Mouse (Mus musculus): ENCODE measurements at regions not wholly inside any gene's neighbourhood (a gene's known extent, or its start where the extent isn't known, plus 50 kb on each side); places are given as distances from the start of the nearest gene placed in this dataset.

DNA sequence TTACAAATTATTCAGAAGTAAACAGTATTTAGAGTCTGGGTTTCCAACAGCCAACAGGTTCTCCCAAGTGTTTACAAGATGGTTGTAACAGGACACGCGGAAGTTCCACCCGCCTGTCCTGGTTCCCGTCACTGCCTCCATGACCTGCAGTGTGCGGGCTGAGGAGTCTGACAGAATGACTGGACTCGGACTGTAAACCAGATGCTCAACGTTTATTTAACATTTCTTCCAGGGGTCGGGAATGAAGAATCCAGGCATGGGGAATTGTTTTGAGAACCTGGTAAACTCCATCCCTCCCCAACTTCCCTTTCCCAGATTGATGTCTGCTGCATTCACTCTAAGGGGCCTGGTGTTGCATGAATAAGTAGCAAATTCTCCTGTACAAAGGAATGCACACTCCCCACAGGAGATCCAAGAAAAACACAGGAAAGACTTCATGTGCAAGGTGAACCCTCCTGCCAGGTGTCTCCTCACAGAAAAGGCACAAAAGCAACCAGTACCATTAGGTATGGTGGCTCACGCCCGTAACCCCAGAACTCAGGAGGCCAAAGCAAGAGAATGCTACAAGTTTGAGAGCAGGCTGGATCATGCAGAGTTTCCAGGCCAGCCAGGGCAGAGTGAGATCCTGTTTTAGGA, 151.1 kb upstream of the Irf2bp2 start:
- no peak for DNase-seq (ENCODE audit: low spot score)

DNA sequence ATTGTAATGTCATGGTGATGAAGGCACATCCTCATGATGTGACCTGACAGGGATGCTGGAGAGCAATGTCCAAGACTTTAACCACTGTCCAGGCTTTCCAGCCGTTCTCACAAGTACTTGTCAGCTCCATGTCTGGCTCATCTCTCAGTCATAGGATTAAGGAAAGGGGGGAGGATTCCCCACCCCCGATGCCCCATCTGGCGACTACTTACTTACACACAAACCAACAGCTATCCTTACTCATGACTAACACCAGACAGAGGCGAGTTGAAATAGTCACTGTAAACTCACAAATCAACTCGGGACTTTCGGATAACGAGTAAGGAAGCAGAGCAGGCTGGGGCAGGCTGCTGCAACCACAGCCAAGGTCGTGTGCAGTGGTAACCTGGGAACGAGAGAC, 149.5 kb upstream of the Irf2bp2 start:
- no peak for DNase-seq (ENCODE audit: low spot score)

DNA sequence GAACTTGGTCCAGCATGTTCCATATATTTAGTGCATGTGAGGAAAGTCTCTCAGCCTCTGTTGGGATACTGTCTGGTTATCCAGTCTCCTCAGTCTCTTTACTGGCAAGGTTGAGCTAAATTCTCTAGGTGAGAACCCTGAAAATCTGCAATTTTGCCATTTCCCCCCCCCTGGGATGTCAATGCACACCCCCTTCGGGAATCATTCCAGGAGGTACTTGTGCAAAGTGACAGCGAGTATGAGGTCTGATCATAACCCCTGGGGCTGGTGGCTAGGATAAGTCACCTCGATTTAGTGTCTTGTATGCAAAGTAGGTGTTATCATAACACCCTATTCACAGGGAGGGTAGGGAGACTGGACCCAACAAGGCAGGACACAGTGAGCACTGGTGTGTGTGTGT, 148.3 kb upstream of the Irf2bp2 start:
- no peak for DNase-seq (ENCODE audit: low spot score)

DNA sequence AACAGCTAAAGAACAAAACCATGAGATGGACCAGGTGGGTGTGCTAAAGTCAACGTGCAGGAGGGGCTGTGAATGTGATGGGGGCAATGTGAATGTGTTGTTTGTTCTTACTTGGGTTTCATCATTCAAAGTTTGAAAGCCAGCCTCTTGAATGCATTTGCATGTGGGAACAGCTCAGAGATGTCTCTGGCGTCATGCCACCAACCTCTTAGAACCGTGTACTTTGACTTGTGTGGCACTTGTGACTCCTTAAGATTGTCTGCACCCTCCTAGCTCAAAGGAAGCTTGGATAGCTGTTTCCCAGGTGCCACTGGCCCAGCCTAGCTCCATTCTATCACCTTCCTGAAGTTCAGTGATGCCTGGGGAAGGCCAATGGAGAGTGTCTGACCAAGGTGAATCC, 147.2 kb upstream of the Irf2bp2 start:
- DNase-seq (ENCODE audit: low spot score) = no peak

DNA sequence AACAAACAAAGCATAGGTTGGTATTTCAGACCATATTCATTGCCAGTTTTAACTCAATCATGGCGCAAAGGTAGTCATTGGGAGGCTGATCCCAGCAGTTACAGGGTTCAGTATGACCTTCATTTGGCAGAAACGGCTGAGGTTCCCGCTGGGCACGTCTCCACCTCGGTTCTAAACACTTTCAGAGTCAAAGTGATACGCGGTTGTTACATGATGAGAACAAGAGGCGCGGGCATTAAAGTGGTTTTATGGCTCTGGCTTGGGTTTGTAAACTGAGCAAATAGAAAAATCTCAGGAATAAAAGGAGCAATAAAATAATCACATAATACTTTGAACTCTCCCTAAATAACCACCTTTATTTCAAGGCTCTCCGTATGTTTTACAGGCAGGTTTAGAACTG, 146.0 kb upstream of the Irf2bp2 start:
- DNase-seq (ENCODE audit: low spot score) = no peak

DNA sequence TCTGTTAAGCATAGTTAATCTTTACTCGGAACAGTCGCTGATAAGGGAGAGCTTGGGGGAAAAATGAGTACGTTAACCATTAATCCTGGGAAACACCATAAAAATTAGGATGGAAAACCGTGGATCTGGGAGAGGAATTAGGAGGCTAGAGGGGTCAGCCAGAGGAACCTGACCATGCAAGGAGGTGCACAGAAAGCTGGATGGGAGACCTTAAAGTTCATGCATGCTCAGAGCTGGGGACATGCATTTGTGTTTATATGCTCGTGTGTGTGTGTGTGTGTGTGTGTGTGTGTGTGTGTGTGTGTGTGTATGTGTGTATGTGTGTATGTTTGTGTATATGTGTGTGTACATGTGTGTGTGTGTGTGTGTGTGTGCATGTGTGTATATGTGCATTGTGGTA, 143.2 kb upstream of the Irf2bp2 start:
- no peak for DNase-seq (ENCODE audit: low spot score)

DNA sequence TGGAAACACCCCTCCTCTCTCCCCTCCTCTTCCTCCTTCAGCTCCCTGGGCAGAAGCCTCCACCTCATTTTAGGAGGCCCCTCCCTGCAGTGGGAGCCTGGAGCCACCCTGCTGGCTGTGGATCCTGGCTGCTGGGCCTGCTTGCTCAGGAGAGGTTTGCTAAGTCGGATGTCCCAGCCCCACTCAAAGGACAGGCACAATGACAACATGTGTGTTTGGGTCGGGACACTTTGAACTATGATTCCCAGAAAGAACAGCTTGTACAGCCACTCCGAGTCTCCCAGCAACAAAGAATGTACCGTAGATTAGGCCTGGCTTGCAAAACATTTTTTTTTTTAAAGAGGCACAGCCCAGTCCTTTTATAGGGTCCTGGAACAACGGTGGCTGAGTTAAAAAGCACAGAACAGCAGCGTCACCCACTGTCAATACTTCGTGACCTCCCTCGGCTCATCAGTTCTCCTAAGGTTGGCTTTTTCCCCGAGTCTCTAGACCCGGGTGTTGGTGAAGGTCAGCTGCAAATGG, 142.7 kb upstream of the Irf2bp2 start:
- peak; percentile 81 for DNase-seq (ENCODE audit: low spot score)

DNA sequence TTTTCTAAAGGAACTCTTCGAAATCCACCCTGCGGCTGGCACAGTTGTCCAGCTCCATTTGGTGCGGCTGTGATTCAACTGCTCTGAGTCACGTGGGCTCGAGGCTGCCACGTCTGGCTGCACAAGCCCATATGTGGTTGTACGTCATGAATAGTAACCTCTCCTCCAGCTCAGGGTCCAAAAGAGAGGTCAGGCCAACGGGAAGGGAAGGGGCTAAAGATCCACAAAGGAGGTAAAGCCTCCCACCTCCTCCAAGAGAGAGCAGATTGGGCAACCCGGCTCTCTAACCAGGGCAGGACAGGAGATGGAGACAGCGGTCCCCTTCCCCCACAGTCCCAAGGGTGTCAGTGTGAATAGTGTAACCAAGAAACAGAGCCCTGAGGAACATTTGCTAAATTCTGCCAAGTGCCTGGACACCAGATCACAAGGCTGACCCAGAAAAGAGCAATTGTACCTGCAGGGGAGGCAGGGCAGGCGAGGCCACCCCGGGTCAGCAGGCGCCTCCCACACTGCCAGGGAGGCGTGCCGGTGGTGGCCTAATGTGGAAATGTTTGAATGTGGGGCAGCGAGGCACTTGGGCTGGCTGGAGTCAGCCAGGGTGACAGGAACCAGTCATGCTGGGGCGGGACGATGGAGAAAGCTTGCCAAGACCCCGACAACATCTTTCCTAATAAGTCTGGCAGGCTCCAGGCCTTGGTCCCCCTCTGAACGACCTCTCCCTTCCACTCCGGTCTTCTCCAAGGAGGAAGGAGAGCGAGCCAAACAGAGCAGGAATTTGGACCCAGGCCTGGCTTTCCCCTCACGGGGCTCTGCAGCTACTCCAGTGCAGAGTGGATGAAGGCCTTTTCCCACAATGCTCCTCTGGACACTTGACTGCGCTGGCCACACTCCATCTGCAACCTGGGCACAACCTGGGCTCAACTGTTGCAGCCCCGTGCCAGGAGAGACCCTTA, 142.0 kb upstream of the Irf2bp2 start:
- peak; percentile 83 for DNase-seq (ENCODE audit: low spot score)

DNA sequence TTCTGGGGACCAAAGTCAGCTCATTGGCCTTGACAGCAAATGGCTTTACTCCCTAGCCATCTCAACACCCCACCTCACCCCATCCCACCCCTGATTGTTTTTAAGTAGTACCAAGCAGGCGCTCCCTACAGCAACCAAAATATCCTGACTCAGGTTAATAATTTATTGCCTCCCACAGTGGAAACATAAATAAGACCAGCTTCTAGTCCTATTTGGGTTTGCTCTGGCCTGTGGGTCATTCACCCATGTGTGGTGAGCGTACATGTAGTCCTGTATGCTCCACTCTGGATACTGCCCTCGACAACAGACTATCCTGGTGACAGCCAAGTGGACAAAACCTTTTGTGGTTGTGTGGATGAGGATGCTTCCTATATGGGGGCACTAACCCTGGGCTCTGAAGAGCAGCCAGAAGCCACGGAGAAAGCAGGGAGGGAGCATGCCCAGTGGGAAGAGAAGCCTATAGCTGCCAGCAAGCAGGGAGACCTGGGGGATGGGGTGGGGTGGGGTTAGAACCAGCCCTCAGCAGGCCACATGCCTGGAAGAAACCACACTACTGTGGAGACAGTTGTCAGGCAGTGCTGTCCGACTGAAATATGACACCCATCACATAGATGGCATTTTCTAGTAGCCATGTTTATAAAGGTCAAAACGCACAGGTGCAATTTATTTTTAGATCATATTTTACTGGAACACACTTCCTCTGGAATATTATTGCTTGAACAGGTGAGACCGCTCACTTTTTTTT, 141.1 kb upstream of the Irf2bp2 start:
- no peak for DNase-seq (ENCODE audit: low spot score)

DNA sequence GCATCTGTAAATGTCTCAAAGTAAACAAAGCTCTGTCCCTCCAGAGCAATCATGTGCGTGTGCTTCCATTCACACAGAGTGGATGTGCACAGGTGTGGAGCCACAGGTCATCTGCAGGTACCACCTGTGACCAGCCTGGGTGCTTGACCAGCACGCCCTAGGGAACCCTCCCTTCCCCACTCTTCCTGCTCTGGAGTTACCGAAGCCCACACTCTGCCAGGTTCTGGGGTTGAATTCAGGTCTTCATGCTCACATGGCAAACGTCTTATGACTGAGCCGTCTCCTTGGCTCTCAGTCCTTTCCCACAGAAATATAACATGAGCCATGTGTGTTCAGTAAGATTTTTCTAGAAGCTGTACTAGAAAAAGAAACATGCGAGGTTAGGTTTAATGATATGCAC, 140.0 kb upstream of the Irf2bp2 start:
- DNase-seq (ENCODE audit: low spot score) = no peak

DNA sequence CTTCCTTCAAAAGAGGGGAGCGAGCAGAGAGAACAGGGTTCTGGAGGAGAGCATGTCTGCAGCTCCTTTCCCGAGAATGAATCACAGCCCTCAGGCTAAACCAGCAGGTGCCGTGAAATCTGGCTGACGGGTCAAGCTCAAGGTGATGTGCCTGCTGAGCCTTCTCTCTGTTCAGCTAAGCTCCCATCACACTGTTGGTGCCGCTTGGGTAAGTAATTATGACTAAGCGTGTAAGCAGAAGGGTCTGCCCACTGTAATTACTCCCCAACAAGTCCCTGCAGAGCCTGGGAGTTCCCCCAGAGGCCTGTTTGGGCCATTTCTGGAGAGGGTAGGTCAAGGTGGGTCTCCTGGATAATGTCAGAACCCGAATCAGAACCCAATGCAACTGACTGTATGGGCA, 139.5 kb upstream of the Irf2bp2 start:
- no peak for DNase-seq (ENCODE audit: low spot score)

DNA sequence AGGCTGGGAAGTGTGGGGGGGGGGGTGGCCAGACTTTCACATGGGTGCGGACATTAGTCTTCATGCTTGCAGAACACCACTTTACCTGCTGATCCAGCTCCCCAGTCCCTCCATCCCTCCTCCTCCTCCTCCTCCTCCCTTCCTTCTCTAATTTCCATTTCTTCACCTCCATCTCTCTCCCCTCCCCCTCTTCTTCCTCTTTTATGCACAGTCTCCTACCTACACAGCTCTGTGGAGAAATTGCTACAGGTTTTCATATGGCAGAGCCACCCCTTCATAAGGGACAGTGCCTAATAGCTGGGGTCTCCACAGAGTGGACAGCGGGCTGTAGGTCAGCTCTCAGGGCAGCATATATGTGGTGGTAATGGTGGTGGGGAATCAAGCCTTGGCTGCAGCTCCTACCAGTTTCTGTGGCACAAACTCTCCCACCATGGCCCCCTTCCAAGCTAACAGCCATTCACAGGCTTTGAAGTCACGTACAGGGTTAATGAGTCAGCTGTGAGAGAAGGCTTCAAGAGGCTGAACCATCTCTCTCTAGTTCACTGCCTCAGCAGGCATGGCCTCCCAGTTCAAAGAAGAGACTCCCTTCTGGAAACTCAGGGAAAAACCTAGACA, 136.3 kb upstream of the Irf2bp2 start:
- no peak for DNase-seq (ENCODE audit: low spot score)

DNA sequence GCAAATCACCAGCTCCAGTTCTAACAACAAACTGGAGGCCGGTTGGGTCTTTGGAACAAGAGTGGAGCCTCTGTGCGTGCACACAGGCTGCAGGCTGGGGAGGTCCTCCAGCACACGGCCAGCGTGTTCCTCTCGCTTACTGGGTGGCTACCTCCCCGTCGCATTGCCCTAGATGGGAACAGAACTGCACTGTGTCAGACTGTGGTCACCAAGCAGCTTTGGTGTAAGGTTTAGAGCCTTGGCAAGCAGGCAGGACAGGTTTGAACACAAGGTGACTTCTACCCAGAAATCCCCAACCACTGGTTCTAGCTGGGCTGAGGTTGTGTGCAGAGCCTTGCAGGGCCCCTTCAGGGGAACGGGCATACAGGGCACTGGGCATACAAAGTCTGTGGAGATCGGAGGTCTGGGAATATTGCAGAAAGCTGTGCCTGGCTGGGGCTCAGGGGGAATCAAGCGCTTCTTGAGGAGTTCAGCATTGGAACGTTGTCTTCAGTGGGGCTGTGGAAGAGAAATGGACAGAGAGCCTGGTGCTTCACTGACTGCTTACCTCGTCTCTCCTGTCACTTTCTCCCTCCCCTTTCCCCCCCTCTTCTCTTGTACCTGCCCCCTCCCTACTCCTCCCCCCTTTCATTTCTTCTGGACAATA, 135.3 kb upstream of the Irf2bp2 start:
- no peak for DNase-seq (ENCODE audit: low spot score)

DNA sequence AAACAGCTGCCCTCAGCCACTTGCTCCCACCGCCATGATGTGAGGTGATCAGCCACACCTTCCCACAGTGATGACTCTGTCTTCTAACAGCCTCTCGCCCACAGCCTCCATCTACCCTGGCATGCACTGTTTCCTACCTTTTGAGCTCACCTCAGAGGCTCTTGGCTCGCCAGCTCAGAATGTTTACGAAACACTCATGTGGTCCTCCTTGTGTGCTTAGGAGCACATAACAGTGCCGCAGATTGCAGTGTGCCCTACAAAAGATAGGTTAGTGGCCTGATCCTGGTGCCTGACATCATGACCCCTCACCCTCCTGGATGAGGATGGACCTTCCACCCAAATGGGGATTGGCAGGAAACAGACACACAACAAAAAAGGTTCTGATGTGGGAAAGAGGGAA, 134.3 kb upstream of the Irf2bp2 start:
- no peak for DNase-seq (ENCODE audit: low spot score)

DNA sequence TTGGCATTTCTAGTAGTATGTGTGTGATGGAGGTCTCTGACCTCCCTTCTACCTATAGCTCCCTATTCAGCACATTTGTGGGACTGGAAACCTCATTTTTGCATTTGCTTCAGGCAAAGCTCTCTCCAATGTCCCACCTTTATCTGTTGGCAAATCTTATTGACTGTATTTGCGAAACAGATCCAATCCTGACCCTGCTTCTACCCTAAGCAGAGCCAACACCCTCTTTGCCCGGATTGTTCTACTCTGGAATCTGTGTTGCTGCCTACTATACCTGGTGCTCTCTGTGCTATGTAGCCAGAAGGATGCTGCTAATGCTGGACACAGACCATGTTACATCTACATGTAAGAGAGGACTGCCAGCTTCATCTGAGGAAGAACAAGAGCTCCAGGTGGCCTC, 133.3 kb upstream of the Irf2bp2 start:
- DNase-seq (ENCODE audit: low spot score) = no peak

DNA sequence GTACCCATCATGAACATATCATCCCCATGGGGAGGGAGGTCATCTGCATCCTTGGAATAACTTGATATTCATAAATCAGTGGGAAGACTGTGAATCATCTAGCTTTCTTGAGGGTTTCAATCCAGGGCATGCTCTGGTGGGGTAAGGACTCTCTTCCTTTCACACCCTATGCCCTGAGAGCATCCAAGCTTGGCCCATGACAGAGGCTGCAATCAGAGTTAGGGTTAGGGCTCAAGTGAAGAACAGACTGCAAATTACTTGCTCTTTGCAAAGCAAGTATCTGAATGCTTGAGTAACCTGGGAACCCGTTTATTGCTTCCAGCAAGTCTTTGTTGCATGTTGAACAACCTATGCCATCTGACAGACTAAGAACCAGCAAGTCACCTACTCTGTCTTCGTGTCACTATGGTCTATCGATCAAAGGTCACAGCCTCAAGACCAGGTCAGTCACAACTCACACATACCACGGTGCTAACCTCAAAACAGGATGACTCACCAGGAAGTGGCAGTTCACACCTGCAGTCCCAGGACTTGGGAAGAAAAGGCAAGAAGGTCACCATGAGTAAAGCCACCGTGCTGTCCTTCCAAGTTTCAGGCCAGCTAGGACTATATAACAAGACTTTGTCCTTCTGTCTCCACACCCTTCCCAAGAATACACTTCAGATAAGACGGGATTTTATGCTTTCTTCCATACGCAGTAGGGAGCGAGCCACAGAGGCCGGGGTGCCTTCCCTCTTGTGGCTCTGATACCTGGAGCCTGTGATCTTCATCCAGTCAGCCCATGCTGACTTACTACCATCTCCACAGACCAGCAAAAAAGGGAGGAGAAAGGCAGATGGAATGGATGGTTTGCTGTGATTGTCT, 129.7 kb upstream of the Irf2bp2 start:
- no peak for DNase-seq (ENCODE audit: low spot score)

DNA sequence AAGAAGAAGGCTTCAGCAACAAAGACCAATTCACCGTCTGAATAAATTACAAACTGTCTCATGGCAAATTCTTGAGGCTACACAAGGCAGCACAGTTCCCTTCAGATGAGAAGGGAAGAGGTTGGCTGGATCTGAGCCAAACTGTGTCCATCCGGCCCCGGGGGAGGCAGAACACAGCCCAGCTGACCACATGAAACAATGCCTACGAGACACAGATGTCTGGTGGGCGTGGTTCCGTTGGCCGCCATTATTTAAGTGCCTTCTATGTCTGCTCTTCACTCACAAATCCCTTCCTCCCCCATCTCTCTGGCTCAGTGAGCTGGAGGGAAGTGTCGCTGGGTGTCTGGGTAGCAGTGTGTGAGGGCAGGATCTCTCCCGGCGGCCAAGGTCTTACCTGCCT, 127.8 kb upstream of the Irf2bp2 start:
- no peak for DNase-seq (ENCODE audit: low spot score)

DNA sequence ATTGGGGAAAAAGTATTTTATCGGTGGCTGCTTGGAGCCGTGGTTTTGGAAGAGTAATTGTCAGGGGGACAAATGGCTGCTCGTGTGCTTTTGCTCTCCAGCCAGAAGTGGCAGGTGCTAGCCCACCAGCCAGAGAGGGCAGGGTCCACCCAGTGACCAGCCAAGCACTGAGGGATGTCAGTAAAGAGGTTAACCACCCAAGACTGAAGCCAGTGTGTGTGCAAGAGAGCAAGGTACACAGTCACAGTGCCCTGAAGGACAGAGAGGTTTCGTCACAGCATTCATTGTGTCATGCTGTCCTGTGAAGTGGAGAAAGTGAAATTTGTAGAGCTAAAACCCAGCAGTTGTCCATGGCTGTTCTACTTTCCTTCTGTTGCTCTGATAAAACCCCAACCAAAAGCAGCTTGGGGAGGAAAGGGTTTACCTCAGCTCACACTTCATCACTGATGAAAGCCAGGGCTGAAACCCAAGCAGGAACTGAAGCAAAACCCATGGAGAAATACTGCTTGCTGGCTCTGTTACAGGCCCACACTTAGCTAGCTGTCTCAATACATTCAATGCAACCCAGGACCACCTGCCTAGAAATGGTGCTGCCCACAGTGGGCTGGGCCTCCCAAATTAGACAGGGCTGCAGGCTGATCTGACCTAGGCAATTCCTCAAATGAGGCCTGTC, 126.8 kb upstream of the Irf2bp2 start:
- no peak for DNase-seq (ENCODE audit: low spot score)

DNA sequence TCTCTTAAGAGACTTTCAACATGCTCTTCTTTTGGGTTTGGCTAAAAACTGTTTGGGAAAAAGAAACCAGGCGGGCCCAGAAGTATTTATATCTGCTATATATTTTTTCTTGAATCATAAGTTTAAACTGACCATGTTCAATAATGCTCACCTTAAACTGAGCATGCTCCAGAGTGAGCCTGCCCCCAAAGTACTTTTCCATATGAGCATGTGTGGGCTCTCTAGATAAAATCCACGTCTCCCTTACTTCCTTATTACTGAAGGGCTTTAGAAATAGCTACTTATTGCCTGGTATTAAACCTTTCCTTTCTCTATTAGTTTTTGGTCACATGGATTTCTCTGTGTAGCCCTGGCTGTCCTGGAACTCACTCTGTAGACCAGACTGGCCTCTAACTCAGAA, 126.0 kb upstream of the Irf2bp2 start:
- DNase-seq (ENCODE audit: low spot score) = no peak

DNA sequence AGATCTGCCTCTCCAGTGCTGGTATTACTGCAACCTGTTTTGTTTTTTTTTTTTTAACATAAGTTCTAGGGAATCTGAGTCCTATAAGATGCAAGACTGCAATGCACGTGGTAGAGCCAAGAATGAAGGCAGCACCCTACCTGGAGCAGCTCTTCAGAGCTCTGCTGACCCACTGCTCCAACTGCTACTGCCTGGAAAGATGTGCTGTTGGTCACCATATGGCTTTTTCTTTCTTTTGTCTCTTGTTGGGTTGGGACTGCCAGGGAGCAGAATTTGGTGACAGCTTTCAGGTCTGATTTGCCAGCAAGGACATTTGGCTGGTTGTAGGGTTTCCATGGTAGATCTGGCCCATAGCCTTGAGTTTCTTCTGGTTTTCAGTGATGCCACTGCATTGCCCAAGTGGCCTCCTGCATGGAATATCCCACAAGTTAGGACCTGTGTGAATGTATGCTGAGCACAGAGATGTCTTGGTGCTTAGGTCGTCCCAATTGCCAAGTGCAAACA, 123.9 kb upstream of the Irf2bp2 start:
- no peak for DNase-seq (ENCODE audit: low spot score)

Measured in ovary, adult 18-20 months (tissue).